Mouse (Mus musculus): ENCODE results near the gene Ccdc34.

DNA sequence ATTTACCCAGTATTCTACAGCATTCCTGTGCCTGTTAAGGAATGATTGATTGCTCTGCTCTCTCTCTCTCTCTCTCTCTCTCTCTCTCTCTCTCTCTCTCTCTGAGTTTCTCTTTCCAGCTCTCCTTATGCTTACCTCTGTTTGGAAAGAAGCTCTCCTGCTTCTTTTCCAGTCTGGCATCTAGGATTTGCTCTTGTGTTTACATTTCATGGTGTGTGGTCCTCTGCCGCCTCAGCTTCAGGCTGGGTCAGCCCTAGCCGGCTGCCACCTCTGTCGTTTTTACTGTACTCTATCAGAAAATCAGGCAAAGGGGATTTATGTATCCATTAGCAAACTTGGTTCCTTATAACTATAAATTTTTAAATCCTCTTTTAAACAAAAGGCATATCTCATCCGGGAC lies 18.6 kb downstream of the Ccdc34 start:
- no peak for TF ChIP-seq GATA2 (IDR thresholded peaks at IDR 0.05; ENCODE audit: borderline replicate concordance, low read depth, low read length)
- TF ChIP-seq CTCF (IDR thresholded peaks at IDR 0.05; ENCODE audit: low read depth, low read length): no peak
- TF ChIP-seq GATA1 (IDR thresholded peaks at IDR 0.05; ENCODE audit: borderline replicate concordance, low read length): no peak

All from G1E (cell line).